Mouse (Mus musculus) MEL (cell line): ENCODE data around the gene Cep63. TPM values are rescaled to one million over a fixed set of nuclear protein-coding genes. Genes with fewer than 3 reads are reported as not detected.

Experiments used
- DNase-seq: peaks from one replicate; pipeline ENCODE4 v3.0.0; 2011; ENCODE audit warnings: low read depth, low spot score
- H3K27ac ChIP-seq: 2 replicates; pipeline ENCODE4 v1.5.1; 2012; ENCODE audit warnings: low read depth, mild to moderate bottlenecking, control low read depth, low read length, moderate library complexity; ENCODE audit not compliant: control insufficient read depth
- H3K27me3 ChIP-seq, 2 experiments: fragments of 150-350 bp in 1 of 2; sonication (generic) in 1 of 2; 2 replicates each; pipeline ENCODE4 v1.6.1; 2012; ENCODE audit warnings: low read length in 2 of 2, mild to moderate bottlenecking in 2 of 2, improper control_type of control experiment in 1 of 2, moderate library complexity in 1 of 2; ENCODE audit not compliant: insufficient read depth in 2 of 2, control insufficient read depth in 1 of 2
- H3K36me3 ChIP-seq, 2 experiments: 2 replicates each; pipeline ENCODE4 v1.6.1; 2012 to 2014; ENCODE audit warnings: low read length in 2 of 2, improper control_type of control experiment in 1 of 2, inconsistent platforms in 1 of 2, mild to moderate bottlenecking in 1 of 2; ENCODE audit not compliant: insufficient read depth in 2 of 2, control insufficient read depth in 1 of 2
- H3K4me1 ChIP-seq, 2 experiments: fragments of 150-350 bp in 1 of 2; sonication (generic) in 1 of 2; 2 replicates each; pipeline ENCODE4 v1.6.1; 2012; ENCODE audit warnings: low read length in 2 of 2, improper control_type of control experiment in 1 of 2, mild to moderate bottlenecking in 1 of 2; ENCODE audit not compliant: insufficient read depth in 2 of 2, control insufficient read depth in 1 of 2
- H3K4me3 ChIP-seq, 2 experiments: fragments of 150-350 bp in 1 of 2; sonication (generic) in 1 of 2; 2 replicates each; pipeline ENCODE4 v1.5.1; 2012; ENCODE audit warnings: low read depth in 2 of 2, low read length in 2 of 2, mild to moderate bottlenecking in 2 of 2, moderate library complexity in 2 of 2, control low read depth in 1 of 2, improper control_type of control experiment in 1 of 2; ENCODE audit not compliant: control insufficient read depth in 1 of 2, insufficient read depth in 1 of 2
- H3K79me2 ChIP-seq: 2 replicates; pipeline ENCODE4 v1.6.1; 2012; ENCODE audit warnings: mild to moderate bottlenecking, low read length, moderate library complexity; ENCODE audit not compliant: control insufficient read depth, poor library complexity, insufficient read depth
- H3K9ac ChIP-seq: 2 replicates; pipeline ENCODE4 v1.6.1; 2012; ENCODE audit warnings: low read depth, mild to moderate bottlenecking, control low read depth, low read length, moderate library complexity; ENCODE audit not compliant: control insufficient read depth, poor library complexity, severe bottlenecking
- H3K9me3 ChIP-seq: fragments of 150-350 bp; sonication (generic); replicated peaks from 2 replicates; pipeline ENCODE4 v1.6.1; 2012; ENCODE audit warnings: mild to moderate bottlenecking, low read length, improper control_type of control experiment, moderate library complexity; ENCODE audit not compliant: insufficient read depth
- BHLHE40 ChIP-seq: IDR thresholded peaks from 2 replicates; pipeline ENCODE4 v1.6.1; 2012; ENCODE audit warnings: low read depth, mild to moderate bottlenecking, inconsistent platforms, low read length, improper control_type of control experiment, borderline replicate concordance
- CHD1 ChIP-seq: IDR thresholded peaks from 2 replicates; pipeline ENCODE4 v1.6.1; 2012; ENCODE audit warnings: low read depth, mild to moderate bottlenecking, inconsistent platforms, low read length, improper control_type of control experiment
- CHD2 ChIP-seq: IDR thresholded peaks from 2 replicates; pipeline ENCODE4 v1.6.1; 2011; ENCODE audit warnings: low read length, improper control_type of control experiment
- CTCF ChIP-seq, 3 experiments: IDR thresholded peaks in 2 of 3; conservative IDR thresholded peaks in 1 of 3; 2 replicates each; pipeline ENCODE4 v1.5.1; 2011 to 2012; ENCODE audit warnings: low read length in 3 of 3, low read depth in 2 of 3, mild to moderate bottlenecking in 2 of 3, improper control_type of control experiment in 1 of 3, inconsistent platforms in 1 of 3, mixed read lengths in 1 of 3, moderate library complexity in 1 of 3; ENCODE audit not compliant: control insufficient read depth in 1 of 3, insufficient read depth in 1 of 3, poor library complexity in 1 of 3, severe bottlenecking in 1 of 3
- EP300 ChIP-seq, 2 experiments: IDR thresholded peaks; 2 replicates each; pipeline ENCODE4 v1.6.1; 2011; ENCODE audit warnings: improper control_type of control experiment in 2 of 2, low read length in 2 of 2, low read depth in 1 of 2, mild to moderate bottlenecking in 1 of 2
- ETS1 ChIP-seq: IDR thresholded peaks from 2 replicates; pipeline ENCODE4 v1.6.1; 2012; ENCODE audit warnings: low read depth, mild to moderate bottlenecking, inconsistent platforms, low read length, improper control_type of control experiment, moderate library complexity
- GABPA ChIP-seq: IDR thresholded peaks from 2 replicates; pipeline ENCODE4 v1.6.1; 2012; ENCODE audit warnings: low read depth, mild to moderate bottlenecking, inconsistent platforms, low read length, improper control_type of control experiment, moderate library complexity
- GATA1 ChIP-seq: IDR thresholded peaks from 2 replicates; pipeline ENCODE4 v1.6.1; 2011; ENCODE audit warnings: low read depth, low read length, improper control_type of control experiment
- HCFC1 ChIP-seq: IDR thresholded peaks from 2 replicates; pipeline ENCODE4 v1.6.1; 2012; ENCODE audit warnings: low read depth, mild to moderate bottlenecking, inconsistent platforms, low read length, improper control_type of control experiment, moderate library complexity
- JUND ChIP-seq: IDR thresholded peaks from 2 replicates; pipeline ENCODE4 v1.6.1; 2011; ENCODE audit warnings: low read depth, mild to moderate bottlenecking, improper control_type of control experiment, low read length
- KAT2A ChIP-seq: conservative IDR thresholded peaks from 2 replicates; pipeline ENCODE4 v1.6.1; 2012; ENCODE audit warnings: low read depth, low read length, improper control_type of control experiment, inconsistent platforms
- MAFK ChIP-seq: IDR thresholded peaks from 2 replicates; pipeline ENCODE4 v1.6.1; 2011; ENCODE audit warnings: low read depth, mild to moderate bottlenecking, low read length, improper control_type of control experiment, borderline replicate concordance
- MAX ChIP-seq: IDR thresholded peaks from 2 replicates; pipeline ENCODE4 v1.6.1; 2011; ENCODE audit warnings: low read length, improper control_type of control experiment
- MAZ ChIP-seq: IDR thresholded peaks from 2 replicates; pipeline ENCODE4 v1.6.1; 2012; ENCODE audit warnings: low read depth, mild to moderate bottlenecking, inconsistent platforms, low read length, improper control_type of control experiment
- MEF2A ChIP-seq: IDR thresholded peaks from 2 replicates; pipeline ENCODE4 v1.6.1; 2014; ENCODE audit warnings: low read depth, mild to moderate bottlenecking, inconsistent platforms, low read length, improper control_type of control experiment; ENCODE audit not compliant: poor library complexity, insufficient replicate concordance, severe bottlenecking; ENCODE audit errors: extremely low read depth
- MXI1 ChIP-seq: IDR thresholded peaks from 2 replicates; pipeline ENCODE4 v1.6.1; 2011; ENCODE audit warnings: mild to moderate bottlenecking, low read depth, low read length, improper control_type of control experiment
- MYB ChIP-seq: IDR thresholded peaks from 2 replicates; pipeline ENCODE4 v1.6.1; 2011; ENCODE audit warnings: mild to moderate bottlenecking, low read depth, low read length, improper control_type of control experiment
- MYC ChIP-seq: IDR thresholded peaks from 2 replicates; pipeline ENCODE4 v1.6.1; 2011; ENCODE audit warnings: low read depth, mild to moderate bottlenecking, low read length, improper control_type of control experiment, moderate library complexity
- NELFE ChIP-seq: IDR thresholded peaks from 2 replicates; pipeline ENCODE4 v1.6.1; 2011; ENCODE audit warnings: low read depth, low read length, improper control_type of control experiment
- NRF1 ChIP-seq: IDR thresholded peaks from 2 replicates; pipeline ENCODE4 v1.6.1; 2014; ENCODE audit warnings: low read depth, mild to moderate bottlenecking, inconsistent platforms, low read length, improper control_type of control experiment, moderate library complexity; ENCODE audit not compliant: poor library complexity, insufficient read depth, severe bottlenecking
- POLR2A ChIP-seq, 2 experiments: IDR thresholded peaks; 2 replicates each; pipeline ENCODE4 v1.6.1; 2011 to 2012; ENCODE audit warnings: low read length in 2 of 2, mild to moderate bottlenecking in 2 of 2, control low read depth in 1 of 2, improper control_type of control experiment in 1 of 2, low read depth in 1 of 2, moderate library complexity in 1 of 2; ENCODE audit not compliant: control insufficient read depth in 1 of 2, insufficient read depth in 1 of 2, poor library complexity in 1 of 2
- POLR2AphosphoS2 ChIP-seq: IDR thresholded peaks from 2 replicates; pipeline ENCODE4 v1.6.1; 2011; ENCODE audit warnings: low read length, improper control_type of control experiment
- POLR2AphosphoS5 ChIP-seq: IDR thresholded peaks from 2 replicates; pipeline ENCODE4 v1.6.1; 2012; ENCODE audit warnings: low read depth, borderline replicate concordance, mild to moderate bottlenecking, inconsistent platforms, low read length, moderate library complexity, mixed read lengths
- RCOR1 ChIP-seq: IDR thresholded peaks from 2 replicates; pipeline ENCODE4 v1.6.1; 2012; ENCODE audit warnings: low read depth, mild to moderate bottlenecking, inconsistent platforms, low read length, improper control_type of control experiment
- SIN3A ChIP-seq: IDR thresholded peaks from 2 replicates; pipeline ENCODE4 v1.6.1; 2012; ENCODE audit warnings: low read length, improper control_type of control experiment, inconsistent platforms
- TAL1 ChIP-seq: IDR thresholded peaks from 2 replicates; pipeline ENCODE4 v1.6.1; 2012; ENCODE audit warnings: mild to moderate bottlenecking, inconsistent platforms, low read length, moderate library complexity, mixed read lengths
- TCF12 ChIP-seq: IDR thresholded peaks from 2 replicates; pipeline ENCODE4 v1.6.1; 2014; ENCODE audit warnings: low read depth, mild to moderate bottlenecking, inconsistent platforms, low read length, improper control_type of control experiment, moderate library complexity
- UBTF ChIP-seq: IDR thresholded peaks from 2 replicates; pipeline ENCODE4 v1.6.1; 2012; ENCODE audit warnings: low read depth, mild to moderate bottlenecking, inconsistent platforms, low read length, improper control_type of control experiment, moderate library complexity, borderline replicate concordance; ENCODE audit not compliant: insufficient read depth
- USF2 ChIP-seq, 2 experiments: IDR thresholded peaks; 2 replicates each; pipeline ENCODE4 v1.6.1; 2011 to 2012; ENCODE audit warnings: improper control_type of control experiment in 2 of 2, low read length in 2 of 2, borderline replicate concordance in 1 of 2, inconsistent platforms in 1 of 2, low read depth in 1 of 2, mild to moderate bottlenecking in 1 of 2; ENCODE audit not compliant: insufficient read depth in 1 of 2
- ZC3H11A ChIP-seq: IDR thresholded peaks from 2 replicates; pipeline ENCODE4 v1.6.1; 2012; ENCODE audit warnings: low read depth, mild to moderate bottlenecking, inconsistent platforms, low read length, improper control_type of control experiment
- ZKSCAN1 ChIP-seq: IDR thresholded peaks from 2 replicates; pipeline ENCODE4 v1.6.1; 2012; ENCODE audit warnings: low read depth, mild to moderate bottlenecking, inconsistent platforms, low read length, improper control_type of control experiment, moderate library complexity
- ZMIZ1 ChIP-seq: IDR thresholded peaks from 2 replicates; pipeline ENCODE4 v1.6.1; 2012; ENCODE audit warnings: low read depth, mild to moderate bottlenecking, inconsistent platforms, low read length, improper control_type of control experiment, moderate library complexity
- ZNF384 ChIP-seq: IDR thresholded peaks from 2 replicates; pipeline ENCODE4 v1.6.1; 2012; ENCODE audit warnings: low read depth, mild to moderate bottlenecking, inconsistent platforms, low read length, improper control_type of control experiment
- polyA plus RNA-seq, 2 experiments: library from polyadenylated mRNA; stranded (reverse) in 1 of 2; unstranded in 1 of 2; fragments of >175 nt in 1 of 2; fragments of >200 nt in 1 of 2; gene quantifications; 2 replicates each; pipeline versions ENCODE4 v1.2.1 to v1.2.4; 2012; ENCODE audit warnings: low replicate concordance in 2 of 2, low read depth in 1 of 2; ENCODE audit not compliant: insufficient read length in 2 of 2, insufficient read depth in 1 of 2, missing spikeins in 1 of 2
- total RNA-seq: library from RNA; depleted of rRNA; stranded (reverse); fragments of 300-350 nt; gene quantifications from 2 replicates; pipeline ENCODE4 v1.2.3, GENCODE M21; 2012; rRNA removed

Gene Cep63
- total RNA-seq: 8.8 and 9.6 TPM in 2 replicates
- 10 to 100 TPM in 1 of 2 experiments, not detected in 1; 14.6 TPM for polyA plus RNA-seq

GRCm38 (mm10) chr9:102625983-102626838 is at the start of gene Cep63, which contains the start of gene Anapc13:
TSS of gene Cep63 (minus strand) at chr9:102626534.
TSS of gene Anapc13 (plus strand) at chr9:102626296.
- no peaks in the 10 kb centered on the region for H3K27me3 ChIP-seq
- peak; percentile 97 for DNase-seq
- peak within 1 kb of the TSS; percentile 98 for H3K27ac ChIP-seq
- no peaks in the 10 kb centered on the region for H3K9me3 ChIP-seq
- H3K36me3 ChIP-seq: peaks cover 0 to 10% of the 10 kb centered on the region in 2 experiments; a peak in 2 of 4 replicates
- H3K4me3 ChIP-seq: peak within 1 kb of the TSS; percentile 71 to 97
- H3K9ac ChIP-seq: peak within 1 kb of the TSS; percentile 99
- peaks cover 4 to 18% of the 10 kb centered on the region in 2 experiments; a peak in 3 of 4 replicates for H3K4me1 ChIP-seq
- peaks cover 14% of the 10 kb centered on the region for H3K79me2 ChIP-seq
- no peak for TF ChIP-seq UBTF
- TF ChIP-seq ZKSCAN1: no peak
- peak; percentile 46; the same call in 1 of the 2 replicates for TF ChIP-seq POLR2AphosphoS2
- TF ChIP-seq ZMIZ1: peak; percentile 71; the same call in 1 of the 2 replicates
- TF ChIP-seq MAZ: peak; percentile 62; the same call in 1 of the 2 replicates
- TF ChIP-seq HCFC1: peak; percentile 93
- TF ChIP-seq SIN3A: peak; percentile 88
- TF ChIP-seq TCF12: peak; percentile 35
- TF ChIP-seq POLR2AphosphoS5: no peak
- TF ChIP-seq MYB: peak; percentile 33; the same call in 1 of the 2 replicates
- no peak; a peak in 1 of 4 replicates for TF ChIP-seq EP300 (IDR thresholded peaks at IDR 0.05; ENCODE audit: low read depth in 1 of 2, low read length in 2 of 2)
- no peak; the same call in none of the 2 replicates for TF ChIP-seq MAX
- TF ChIP-seq RCOR1: no peak
- no peak for TF ChIP-seq CHD2
- TF ChIP-seq TAL1: no peak
- TF ChIP-seq USF2 (IDR thresholded peaks at IDR 0.05; ENCODE audit: borderline replicate concordance in 1 of 2, insufficient read depth in 1 of 2, low read depth in 1 of 2, low read length in 2 of 2): peak in 1 of 2 experiments; percentile 74; a peak in 2 of 4 replicates
- peak; percentile 36; the same call in 1 of the 2 replicates for TF ChIP-seq BHLHE40
- TF ChIP-seq ETS1: no peak; the same call in none of the 2 replicates
- no peak for TF ChIP-seq MAFK
- peak; percentile 56; the same call in 1 of the 2 replicates for TF ChIP-seq KAT2A
- TF ChIP-seq MXI1: peak; percentile 69
- TF ChIP-seq ZC3H11A: no peak
- TF ChIP-seq CHD1: 0 out of 2 replicates have a peak, but pooled peaks have one; percentile 59
- TF ChIP-seq GABPA: no peak
- no peak for TF ChIP-seq JUND
- TF ChIP-seq CTCF (IDR thresholded peaks at IDR 0.05 in 2 of 3, conservative IDR thresholded peaks at IDR 0.05 in 1 of 3; ENCODE audit: control insufficient read depth in 1 of 3, insufficient read depth in 1 of 3, low read depth in 2 of 3, low read length in 3 of 3, poor library complexity in 1 of 3, severe bottlenecking in 1 of 3): no peak
- 0 out of 2 replicates have a peak, but pooled peaks have one; percentile 2 for TF ChIP-seq GATA1
- TF ChIP-seq POLR2A (IDR thresholded peaks at IDR 0.05; ENCODE audit: control insufficient read depth in 1 of 2, insufficient read depth in 1 of 2, low read depth in 1 of 2, low read length in 2 of 2, poor library complexity in 1 of 2): peak; percentile 52 to 76
- TF ChIP-seq NRF1: peak; percentile 68
- TF ChIP-seq MYC: peak; percentile 77
- peak; percentile 69 for TF ChIP-seq NELFE
- no peak for TF ChIP-seq MEF2A
- no peak for TF ChIP-seq ZNF384
